Comparison of ENCODE assay signal across 8 mouse cellular contexts in genomic region chr8:64733271-64733943, GRCm38 (mm10). TPM values are rescaled to one million over a fixed set of nuclear protein-coding genes. Genes with fewer than 3 reads are reported as not detected.
A peak's percentile ranks its signal among the peaks of the same experiment; 100 is the strongest.
DNase-seq lines count a peak whose midpoint lies in the region; ATAC-seq and TF ChIP-seq lines count a peak whose summit lies in the region.

Gene Msmo1, minus strand, starts transcription at chr8:64733792.

- peak; percentile 85 for TF ChIP-seq POLR2A in ES-Bruce4 (IDR thresholded peaks at IDR 0.05; ENCODE audit: insufficient read depth, low read length)

- peak; percentile 100 for ATAC-seq in cerebellum, adult (ENCODE audit: insufficient number of reproducible peaks, low FRiP score, low TSS enrichment)
- ATAC-seq in forebrain, embryonic 14.5 days, result peak; percentile 100
- ATAC-seq in neural tube, embryonic 15.5 days (ENCODE audit: low FRiP score), result peak; percentile 99

- no peaks in the 10 kb centered on the region for H3K4me1 ChIP-seq in ES-Bruce4 (ENCODE audit: control insufficient read depth, insufficient read depth, low read length)
- H3K4me1 ChIP-seq in forebrain, embryonic 14.5 days (ENCODE audit: control insufficient read depth, insufficient read depth, low read length), result peaks cover 13% of the 10 kb centered on the region; the same call in 1 of the 2 replicates
- H3K4me1 ChIP-seq in neural tube, embryonic 15.5 days, result peaks cover 42% of the 10 kb centered on the region

- H3K27me3 ChIP-seq in ES-Bruce4 (ENCODE audit: control insufficient read depth, insufficient read depth, low read length, poor library complexity, severe bottlenecking), result no peaks in the 10 kb centered on the region
- no peaks in the 10 kb centered on the region for H3K27me3 ChIP-seq in forebrain, embryonic 14.5 days (replicated peaks; ENCODE audit: control insufficient read depth, insufficient read depth, low read length)
- H3K27me3 ChIP-seq in neural tube, embryonic 15.5 days (replicated peaks), result no peaks in the 10 kb centered on the region

- H3K9ac ChIP-seq in ES-Bruce4 (ENCODE audit: low read depth, poor library complexity, severe bottlenecking), result peak within 1 kb of the TSS; percentile 91
- H3K9ac ChIP-seq in forebrain, embryonic 14.5 days (ENCODE audit: low read length), result peak within 1 kb of the TSS; percentile 78
- H3K9ac ChIP-seq in neural tube, embryonic 15.5 days (replicated peaks), result peak within 1 kb of the TSS; percentile 77

- DNase-seq in forebrain, embryonic 14.5 days (ENCODE audit: low spot score), result peak; percentile 99
- DNase-seq in heart, postnatal 14 days, result peak; percentile 95
- peak; percentile 98 for DNase-seq in layer of hippocampus, adult 11-12 months (ENCODE audit: low spot score)
- peak; percentile 98 for DNase-seq in lung, adult 18-20 months
- DNase-seq in testis, postnatal 14 days (ENCODE audit: low spot score), result peak; percentile 99

- H3K36me3 ChIP-seq in ES-Bruce4 (ENCODE audit: control insufficient read depth, insufficient read depth, low read length, poor library complexity, severe bottlenecking), result peaks cover 28% of the 10 kb centered on the region
- peaks cover 13% of the 10 kb centered on the region for H3K36me3 ChIP-seq in forebrain, embryonic 14.5 days (ENCODE audit: control insufficient read depth, insufficient read depth, low read length)
- H3K36me3 ChIP-seq in neural tube, embryonic 15.5 days, result peaks cover 9% of the 10 kb centered on the region

- no peak for TF ChIP-seq CTCF in ES-Bruce4 (IDR thresholded peaks at IDR 0.05; ENCODE audit: low read depth, low read length)

- peak within 1 kb of the TSS; percentile 71 for H3K27ac ChIP-seq in ES-Bruce4 (ENCODE audit: insufficient read depth, low read length)
- H3K27ac ChIP-seq in forebrain, embryonic 14.5 days (ENCODE audit: low read depth, low read length), result peak within 1 kb of the TSS; percentile 79
- H3K27ac ChIP-seq in neural tube, embryonic 15.5 days (replicated peaks), result peak within 1 kb of the TSS; percentile 94

- WGBS in forebrain, embryonic 14.5 days, result under 1% methylated on average over 60 of the region's 60 CpGs
- 1% methylated on average over 60 of the region's 60 CpGs for WGBS in neural tube, embryonic 15.5 days

- peak within 1 kb of the TSS; percentile 54 for H3K4me2 ChIP-seq in forebrain, embryonic 14.5 days (ENCODE audit: low read length)
- H3K4me2 ChIP-seq in neural tube, embryonic 15.5 days, result peak within 1 kb of the TSS; percentile 61

- TF ChIP-seq EP300 in ES-Bruce4 (IDR thresholded peaks at IDR 0.05; ENCODE audit: insufficient read depth, low read depth, low read length), result no peak; the same call in 1 of the 2 replicates

- H3K4me3 ChIP-seq in ES-Bruce4 (ENCODE audit: low read depth, low read length), result peak within 1 kb of the TSS; percentile 88
- H3K4me3 ChIP-seq in forebrain, embryonic 14.5 days (ENCODE audit: low read depth, low read length), result peak within 1 kb of the TSS; percentile 63
- H3K4me3 ChIP-seq in neural tube, embryonic 15.5 days (replicated peaks), result peak within 1 kb of the TSS; percentile 82

- intact Hi-C loops in heart, postnatal 14 days (cut with DNase I), result no loop called here

- H3K9me3 ChIP-seq in ES-Bruce4 (replicated peaks; ENCODE audit: control insufficient read depth, insufficient read depth, low read length, poor library complexity, severe bottlenecking), result no peaks in the 10 kb centered on the region
- no peaks in the 10 kb centered on the region for H3K9me3 ChIP-seq in forebrain, embryonic 14.5 days (replicated peaks; ENCODE audit: control insufficient read depth, low read length)
- H3K9me3 ChIP-seq in neural tube, embryonic 15.5 days (replicated peaks), result no peaks in the 10 kb centered on the region

RNA-seq across cellular contexts. Expression of gene Msmo1, which starts in this region (rescaled TPM):
- 175 and 182 TPM in 2 replicates for polyA plus RNA-seq in ES-Bruce4 (2011; ENCODE audit: insufficient read depth, insufficient read length, low read depth, missing spikeins)
- polyA plus RNA-seq in forebrain, embryonic 14.5 days (2014; fragmentation: Nextera tagmentation; extraction: Ambion mirVana), result 172 and 188 TPM in 2 replicates
- 1 to 10 TPM; 7.7 to 8.8 TPM for total RNA-seq in heart, postnatal 14 days (2021)
- 140 and 152 TPM in 2 replicates for polyA plus RNA-seq in neural tube, embryonic 15.5 days (2015; fragmentation: Nextera tagmentation; extraction: Ambion mirVana)

Comparison
In these comparisons a context has a peak if more than half of its experiments do, and no peak if none do; other contexts are left out.
1. Peak in every context shown above with its lines: DNase-seq, ATAC-seq, H3K4me3 ChIP-seq and H3K27ac ChIP-seq.